Mouse (Mus musculus): ENCODE measurements around the gene Zdhhc22. TPM values are rescaled to one million over a fixed set of nuclear protein-coding genes. Genes with fewer than 3 reads are reported as not detected.
A peak's percentile ranks its signal among the peaks of the same experiment; 100 is the strongest.

The Zdhhc22 gene
- total and polyA plus RNA-seq, 3 experiments = 0.10 TPM; not detected in 2

DNA sequence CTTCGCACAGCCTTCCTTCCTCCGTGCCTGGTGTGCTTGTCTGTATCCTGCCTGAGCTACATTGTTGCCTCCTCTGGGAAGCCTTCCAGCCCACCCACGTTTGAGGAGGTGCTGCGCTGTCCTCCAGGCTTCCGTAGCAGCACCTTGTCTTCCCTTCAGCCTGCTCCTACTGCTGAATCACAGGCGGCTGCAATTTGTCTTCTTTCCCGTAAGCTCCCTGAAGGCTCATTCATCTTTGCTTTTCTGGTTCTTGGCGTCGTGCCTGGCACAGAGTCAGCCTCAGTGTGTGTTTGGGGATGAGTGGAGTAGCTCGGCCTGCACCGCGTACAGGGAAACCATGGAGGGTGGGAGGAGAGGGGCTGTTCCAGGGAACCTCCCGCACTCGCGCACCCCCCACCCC is 12.4 kb downstream of the Zdhhc22 start:
- TF ChIP-seq TAL1 (IDR thresholded peaks at IDR 0.05; ENCODE audit: low read length) (no peak), MYC (IDR thresholded peaks at IDR 0.05; ENCODE audit: low read depth, low read length) (no peak), MAZ (IDR thresholded peaks at IDR 0.05; ENCODE audit: low read depth, low read length) (no peak), TCF12 (IDR thresholded peaks at IDR 0.05; ENCODE audit: low read depth, low read length) (no peak), ZC3H11A (IDR thresholded peaks at IDR 0.05; ENCODE audit: low read depth, low read length) (no peak)
- peaks cover 0 to 12% of the 10 kb centered on the region in 2 experiments; a peak in 2 of 4 replicates for H3K36me3 ChIP-seq (ENCODE audit: control insufficient read depth in 1 of 2, insufficient read depth in 2 of 2, low read length in 2 of 2)
- no peaks in the 10 kb centered on the region for H3K9me3 ChIP-seq (replicated peaks; ENCODE audit: insufficient read depth, low read length)
- H3K9ac ChIP-seq (ENCODE audit: control insufficient read depth, low read depth, low read length, poor library complexity, severe bottlenecking) = no peak overlapping the region
- no peaks in the 10 kb centered on the region for H3K27me3 ChIP-seq (ENCODE audit: control insufficient read depth in 1 of 2, insufficient read depth in 2 of 2, low read length in 2 of 2)
- peaks cover 8 to 24% of the 10 kb centered on the region in 2 experiments for H3K4me1 ChIP-seq (ENCODE audit: control insufficient read depth in 1 of 2, insufficient read depth in 2 of 2, low read length in 2 of 2)
- no peaks in the 10 kb centered on the region for H3K79me2 ChIP-seq (ENCODE audit: control insufficient read depth, insufficient read depth, low read length, poor library complexity)
- no peak overlapping the region for H3K4me3 ChIP-seq (ENCODE audit: control insufficient read depth in 1 of 2, insufficient read depth in 1 of 2, low read depth in 2 of 2, low read length in 2 of 2)
- DNase-seq (ENCODE audit: low read depth, low spot score) = no peak
- H3K27ac ChIP-seq (ENCODE audit: control insufficient read depth, low read depth, low read length) = no peak overlapping the region

DNA sequence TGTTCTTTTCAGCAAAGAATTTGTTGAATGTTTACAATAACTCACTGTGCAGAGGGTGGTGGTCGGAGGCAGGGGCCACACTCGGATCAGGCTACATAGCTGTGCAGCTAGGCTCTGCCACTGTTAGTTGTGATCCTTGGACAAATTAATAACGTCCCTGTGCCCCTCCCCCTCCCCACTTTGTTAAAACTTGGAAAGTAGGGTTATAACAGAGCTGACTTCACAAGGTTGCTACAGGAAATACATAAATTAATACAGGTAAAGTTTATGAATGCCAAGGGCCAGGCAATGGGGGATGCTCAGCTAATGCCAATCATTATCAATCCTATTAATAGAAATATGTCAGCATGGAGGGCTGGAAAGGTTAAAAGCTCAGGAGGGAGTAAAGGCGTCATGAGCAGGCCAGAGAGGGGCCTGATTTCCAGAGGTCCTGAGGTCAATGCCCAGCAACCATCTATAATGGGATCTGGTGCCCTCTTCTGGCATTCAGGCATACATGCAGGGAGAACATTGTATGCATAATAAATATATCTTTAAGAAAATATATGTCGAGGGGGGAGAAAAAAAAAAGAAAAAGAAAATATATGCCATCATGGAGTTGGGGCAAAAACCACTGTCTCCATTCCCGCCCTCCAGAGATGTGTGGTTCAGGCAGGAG is 13.6 kb downstream of the Zdhhc22 start:
- Histone ChIP-seq H3K9me3 (replicated peaks; ENCODE audit: insufficient read depth, low read length) (no peaks in the 10 kb centered on the region), H3K27ac (ENCODE audit: control insufficient read depth, low read depth, low read length) (no peak overlapping the region), H3K36me3 (ENCODE audit: control insufficient read depth in 1 of 2, insufficient read depth in 2 of 2, low read length in 2 of 2) (peaks cover 0 to 12% of the 10 kb centered on the region in 2 experiments; a peak in 2 of 4 replicates), H3K4me1 (ENCODE audit: control insufficient read depth in 1 of 2, insufficient read depth in 2 of 2, low read length in 2 of 2) (peaks cover 10 to 24% of the 10 kb centered on the region in 2 experiments), H3K9ac (ENCODE audit: control insufficient read depth, low read depth, low read length, poor library complexity, severe bottlenecking) (no peak overlapping the region), H3K4me3 (ENCODE audit: control insufficient read depth in 1 of 2, insufficient read depth in 1 of 2, low read depth in 2 of 2, low read length in 2 of 2) (no peak overlapping the region), H3K79me2 (ENCODE audit: control insufficient read depth, insufficient read depth, low read length, poor library complexity) (no peaks in the 10 kb centered on the region), H3K27me3 (ENCODE audit: control insufficient read depth in 1 of 2, insufficient read depth in 2 of 2, low read length in 2 of 2) (no peaks in the 10 kb centered on the region)
- TF ChIP-seq MAX (IDR thresholded peaks at IDR 0.05; ENCODE audit: low read length) (no peak), ZC3H11A (IDR thresholded peaks at IDR 0.05; ENCODE audit: low read depth, low read length) (peak; percentile 55), RAD21 (IDR thresholded peaks at IDR 0.05; ENCODE audit: low read depth, low read length) (peak; percentile 61), CTCF (IDR thresholded peaks at IDR 0.05 in 2 of 3, conservative IDR thresholded peaks at IDR 0.05 in 1 of 3; ENCODE audit: control insufficient read depth in 1 of 3, insufficient read depth in 1 of 3, low read depth in 2 of 3, low read length in 3 of 3, poor library complexity in 1 of 3, severe bottlenecking in 1 of 3) (peak; percentile 45 to 69 (median 57); a peak in 5 of 6 replicates), ELF1 (IDR thresholded peaks at IDR 0.05; ENCODE audit: low read depth, low read length) (no peak), SMC3 (IDR thresholded peaks at IDR 0.05; ENCODE audit: low read depth, low read length) (peak; percentile 63)
- DNase-seq (ENCODE audit: low read depth, low spot score) = no peak

DNA sequence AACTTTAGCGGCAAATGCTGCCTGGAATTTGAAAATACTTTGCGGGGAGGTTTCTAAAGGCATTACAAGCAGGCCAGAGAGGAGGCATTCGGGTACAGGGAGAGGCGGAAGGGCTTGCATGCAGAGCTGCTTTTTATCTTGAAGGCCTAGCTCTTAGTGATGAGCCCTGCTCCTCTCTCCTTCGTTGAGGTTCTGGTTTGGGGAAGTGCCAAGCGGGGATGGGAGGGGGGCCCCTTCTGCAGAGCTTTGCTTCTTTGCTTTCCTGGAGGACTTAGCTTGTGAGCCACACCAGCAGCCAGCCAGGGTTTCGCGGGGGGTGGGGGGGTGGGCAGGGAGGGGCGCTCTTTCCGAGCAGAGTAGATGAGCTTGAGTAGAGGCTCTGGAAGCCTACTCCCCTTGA is 14.5 kb downstream of the Zdhhc22 start:
- Histone ChIP-seq H3K4me3 (ENCODE audit: control insufficient read depth in 1 of 2, insufficient read depth in 1 of 2, low read depth in 2 of 2, low read length in 2 of 2) (peak overlapping the region; percentile 26 to 42; a peak in 2 of 4 replicates), H3K27ac (ENCODE audit: control insufficient read depth, low read depth, low read length) (peak overlapping the region; percentile 50), H3K79me2 (ENCODE audit: control insufficient read depth, insufficient read depth, low read length, poor library complexity) (no peaks in the 10 kb centered on the region), H3K9me3 (replicated peaks; ENCODE audit: insufficient read depth, low read length) (no peaks in the 10 kb centered on the region), H3K9ac (ENCODE audit: control insufficient read depth, low read depth, low read length, poor library complexity, severe bottlenecking) (peak overlapping the region; percentile 64), H3K27me3 (ENCODE audit: control insufficient read depth in 1 of 2, insufficient read depth in 2 of 2, low read length in 2 of 2) (no peaks in the 10 kb centered on the region), H3K4me1 (ENCODE audit: control insufficient read depth in 1 of 2, insufficient read depth in 2 of 2, low read length in 2 of 2) (peaks cover 14 to 32% of the 10 kb centered on the region in 2 experiments), H3K36me3 (ENCODE audit: control insufficient read depth in 1 of 2, insufficient read depth in 2 of 2, low read length in 2 of 2) (peaks cover 0 to 19% of the 10 kb centered on the region in 2 experiments; a peak in 2 of 4 replicates)
- peak; percentile 88 for DNase-seq (ENCODE audit: low read depth, low spot score)
- TF ChIP-seq SIN3A (IDR thresholded peaks at IDR 0.05; ENCODE audit: low read length) (no peak; the same call in 1 of the 2 replicates), MAZ (IDR thresholded peaks at IDR 0.05; ENCODE audit: low read depth, low read length) (peak; percentile 80), MYC (IDR thresholded peaks at IDR 0.05; ENCODE audit: low read depth, low read length) (no peak), POLR2AphosphoS5 (IDR thresholded peaks at IDR 0.05; ENCODE audit: borderline replicate concordance, low read depth, low read length) (no peak), TBP (IDR thresholded peaks at IDR 0.05; ENCODE audit: low read depth, low read length) (peak; percentile 98), CTCF (IDR thresholded peaks at IDR 0.05 in 2 of 3, conservative IDR thresholded peaks at IDR 0.05 in 1 of 3; ENCODE audit: control insufficient read depth in 1 of 3, insufficient read depth in 1 of 3, low read depth in 2 of 3, low read length in 3 of 3, poor library complexity in 1 of 3, severe bottlenecking in 1 of 3) (no peak), USF1 (IDR thresholded peaks at IDR 0.05; ENCODE audit: low read depth, low read length) (no peak), GATA1 (IDR thresholded peaks at IDR 0.05; ENCODE audit: low read depth, low read length) (peak; percentile 35; the same call in 1 of the 2 replicates), UBTF (IDR thresholded peaks at IDR 0.05; ENCODE audit: borderline replicate concordance, insufficient read depth, low read depth, low read length) (peak; percentile 98), RCOR1 (IDR thresholded peaks at IDR 0.05; ENCODE audit: low read depth, low read length) (peak; percentile 43)
